Mouse (Mus musculus) cortical plate, adult 2 months (tissue): ENCODE results near the gene Bcl9.

ENCODE experiments used
- CTCF ChIP-seq: fragments of 200-500 bp; IDR thresholded peaks from 2 replicates; pipeline ENCODE4 v1.5.1; 2011; ENCODE audit warnings: mild to moderate bottlenecking, control low read depth, low read length; ENCODE audit not compliant: insufficient read depth; ENCODE audit errors: extremely low read depth
- POLR2A ChIP-seq: fragments of 200-500 bp; IDR thresholded peaks from 2 replicates; pipeline ENCODE4 v1.6.1; 2011; ENCODE audit warnings: mild to moderate bottlenecking, low read length, control low read depth; ENCODE audit not compliant: insufficient read depth; ENCODE audit errors: extremely low read depth

- TF ChIP-seq POLR2A (no peak), CTCF (no peak)
Observed at GRCm38 (mm10) chr3:97275708-97276107, 22.0 kb downstream of the Bcl9 start.
